Mouse (Mus musculus): ENCODE data around the gene Zfp462.

GRCm38 (mm10) chr4:55057666-55058455 is 113.0 kb downstream of the Zfp462 start:
- TF ChIP-seq CTCF (IDR thresholded peaks at IDR 0.05; ENCODE audit: low read depth) = no peak
- TF ChIP-seq EP300 (IDR thresholded peaks at IDR 0.05; ENCODE audit: low read depth) = no peak
